Mouse (Mus musculus): ENCODE measurements at regions not wholly inside any gene's neighbourhood (a gene's known extent, or its start where the extent isn't known, plus 50 kb on each side); places are given as distances from the start of the nearest gene placed in this dataset.

DNA sequence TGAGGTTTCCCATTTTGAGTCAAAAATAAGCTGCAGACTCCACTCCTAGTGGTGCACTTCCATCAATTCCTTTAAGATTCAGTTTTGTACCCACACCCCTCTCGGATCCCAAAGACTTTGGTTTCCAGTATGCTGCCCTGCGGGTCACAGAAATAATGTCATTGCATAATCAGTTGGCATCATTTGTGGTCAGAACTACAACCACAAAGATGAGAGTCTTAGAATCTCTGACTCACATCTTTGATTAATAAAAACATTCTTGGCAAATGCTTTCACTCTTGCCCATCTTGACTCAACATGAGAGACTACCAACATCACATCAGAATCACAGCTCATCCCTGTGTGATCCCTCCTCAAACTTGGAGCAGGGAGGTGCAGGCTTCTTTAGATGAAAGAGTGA is 74.1 kb upstream of the Alkbh8 start:
- TF ChIP-seq CHD2 (IDR thresholded peaks at IDR 0.05; ENCODE audit: low read depth, low read length): no peak
- TF ChIP-seq MAFK (IDR thresholded peaks at IDR 0.05; ENCODE audit: insufficient read depth, low read depth, low read length): no peak
- no peak for TF ChIP-seq ZC3H11A (IDR thresholded peaks at IDR 0.05; ENCODE audit: borderline replicate concordance, low read depth, low read length)
